Mouse (Mus musculus) left cerebral cortex, postnatal 10 days (tissue): Measurements from ENCODE around the gene Aagab. TPM values are rescaled to one million over a fixed set of nuclear protein-coding genes. Genes with fewer than 3 reads are reported as not detected.

Experiments used
- DNase-seq, 2 experiments: peaks; one replicate each; pipeline ENCODE4 v3.0.0; 2021 to 2022; ENCODE audit warnings: low spot score in 2 of 2, mixed read lengths in 1 of 2; ENCODE audit errors: extremely low spot score in 1 of 2
- intact Hi-C: fragments of 180-260 bp; cut with DNase I; formaldehyde crosslinking; loops from one replicate; pipeline ENCODE4 v1.15.1; 2025
- total RNA-seq, 2 experiments: library from RNA; stranded (reverse); gene quantifications; 2 replicates each; pipeline ENCODE4 v1.2.3; 2021

The Aagab gene
- total RNA-seq, 2 experiments from 2014 or later: 47.9 to 56.2 TPM

- no peak for DNase-seq
- intact Hi-C loops: no loop called here
Observed at GRCm38 (mm10) chr9:63595652-63596051, 6.8 kb upstream of the Aagab start.

GRCm38 (mm10) chr9:63596660-63597059 lies 5.8 kb upstream of the Aagab start:
- intact Hi-C loops: no loop called here
- no peak for DNase-seq

- intact Hi-C loops: no loop called here
- DNase-seq: peak in 1 of 2 experiments; percentile 31
Observed at GRCm38 (mm10) chr9:63603849-63604248, 1.4 kb downstream of the Aagab start.

- DNase-seq: no peak
- intact Hi-C loops: no loop called here
Observed at GRCm38 (mm10) chr9:63606594-63606993, 4.1 kb downstream of the Aagab start.

GRCm38 (mm10) chr9:63608006-63608405 lies 5.5 kb downstream of the Aagab start:
- intact Hi-C loops: no loop called here
- no peak for DNase-seq

- DNase-seq: no peak
- intact Hi-C loops: no loop called here
Observed at GRCm38 (mm10) chr9:63609246-63609645, 6.8 kb downstream of the Aagab start.

- intact Hi-C loops: loop anchor here (10.0 kb wide), 1 partner anchor 475 kb away; no protein-coding TSS in a partner anchor
- DNase-seq: no peak
Observed at GRCm38 (mm10) chr9:63609776-63610175, 7.3 kb downstream of the Aagab start.

GRCm38 (mm10) chr9:63610231-63610630 lies 7.8 kb downstream of the Aagab start:
- DNase-seq: no peak
- intact Hi-C loops: loop anchor here (10.0 kb wide), 1 partner anchor 475 kb away; no protein-coding TSS in a partner anchor

- DNase-seq: peak in 1 of 2 experiments; percentile 68
- intact Hi-C loops: loop anchor here (10.0 kb wide), 1 partner anchor 476 kb away; no protein-coding TSS in a partner anchor
Observed at GRCm38 (mm10) chr9:63610841-63611366, 8.4 kb downstream of the Aagab start.

- DNase-seq: peak in 1 of 2 experiments; percentile 34
- intact Hi-C loops: loop anchor here (10.0 kb wide), 1 partner anchor 477 kb away; no protein-coding TSS in a partner anchor
Observed at GRCm38 (mm10) chr9:63611967-63612366, 9.5 kb downstream of the Aagab start.

- DNase-seq: no peak
- intact Hi-C loops: loop anchor here (10.0 kb wide), 1 partner anchor 478 kb away; no protein-coding TSS in a partner anchor
Observed at GRCm38 (mm10) chr9:63612565-63613515, 10.4 kb downstream of the Aagab start.

- no peak for DNase-seq
- intact Hi-C loops: loop anchor here (10.0 kb wide), 1 partner anchor 479 kb away; no protein-coding TSS in a partner anchor
Observed at GRCm38 (mm10) chr9:63613569-63613968, 11.1 kb downstream of the Aagab start.

GRCm38 (mm10) chr9:63614018-63614985 lies 11.8 kb downstream of the Aagab start:
- DNase-seq: no peak
- intact Hi-C loops: loop anchor here (10.0 kb wide), 1 partner anchor 480 kb away; no protein-coding TSS in a partner anchor

GRCm38 (mm10) chr9:63617967-63618366 lies 15.5 kb downstream of the Aagab start:
- intact Hi-C loops: loop anchor here (10.0 kb wide), 1 partner anchor 483 kb away; no protein-coding TSS in a partner anchor
- no peak for DNase-seq

GRCm38 (mm10) chr9:63623895-63624569 lies 21.6 kb downstream of the Aagab start:
- no peak for DNase-seq
- intact Hi-C loops: no loop called here

GRCm38 (mm10) chr9:63625090-63625756 lies 22.8 kb downstream of the Aagab start:
- DNase-seq: no peak
- intact Hi-C loops: no loop called here

GRCm38 (mm10) chr9:63632045-63632444 lies 29.6 kb downstream of the Aagab start:
- intact Hi-C loops: no loop called here
- no peak for DNase-seq
